Mouse (Mus musculus) liver, adult 2 months (tissue): ENCODE measurements around the gene Phf1.

Experiments used
- CTCF ChIP-seq: fragments of 200-500 bp; IDR thresholded peaks from 2 replicates; pipeline ENCODE4 v1.5.1; 2011; ENCODE audit warnings: low read depth, low read length, control low read depth
- POLR2A ChIP-seq: fragments of 200-500 bp; IDR thresholded peaks from 2 replicates; pipeline ENCODE4 v1.6.1; 2011; ENCODE audit warnings: low read length, control low read depth; ENCODE audit not compliant: insufficient read depth; ENCODE audit errors: extremely low read depth

GRCm38 (mm10) chr17:26893492-26893891 is 39.4 kb upstream of the Phf1 start:
- TF ChIP-seq POLR2A, result no peak
- TF ChIP-seq CTCF, result no peak
